ENCODE assay signal across 8 mouse cellular contexts in genomic region chr1:75234606-75235005, GRCm38 (mm10). TPM values are rescaled to one million over a fixed set of nuclear protein-coding genes. Genes with fewer than 3 reads are reported as not detected.
A peak's percentile ranks its signal among the peaks of the same experiment; 100 is the strongest.
DNase-seq lines count a peak whose midpoint lies in the region; ATAC-seq and TF ChIP-seq lines count a peak whose summit lies in the region.

No protein-coding gene starts in this region.

- peak; percentile 40; the same call in 1 of the 2 replicates for ATAC-seq in intestine, embryonic 15.5 days
- ATAC-seq in intestine, embryonic 16.5 days = no peak; the same call in 1 of the 2 replicates
- peak; percentile 54 for ATAC-seq in midbrain, embryonic 11.5 days (ENCODE audit: low FRiP score)

- H3K36me3 ChIP-seq in intestine, embryonic 15.5 days = no peaks in the 10 kb centered on the region
- no peaks in the 10 kb centered on the region for H3K36me3 ChIP-seq in intestine, embryonic 16.5 days (ENCODE audit: control insufficient read depth, insufficient read depth, low read length)
- H3K36me3 ChIP-seq in erythroblast, embryonic 14.5 days (ENCODE audit: control insufficient read depth) = peaks cover 25% of the 10 kb centered on the region
- no peaks in the 10 kb centered on the region for H3K36me3 ChIP-seq in limb, embryonic 10.5 days
- no peaks in the 10 kb centered on the region for H3K36me3 ChIP-seq in midbrain, embryonic 11.5 days (ENCODE audit: control insufficient read depth, insufficient read depth, low read length)

- H3K9me3 ChIP-seq in intestine, embryonic 15.5 days = no peaks in the 10 kb centered on the region
- no peaks in the 10 kb centered on the region for H3K9me3 ChIP-seq in intestine, embryonic 16.5 days (ENCODE audit: control insufficient read depth, low read length)
- H3K9me3 ChIP-seq in erythroblast, embryonic 14.5 days (ENCODE audit: control insufficient read depth, low read length) = no peaks in the 10 kb centered on the region
- H3K9me3 ChIP-seq in limb, embryonic 10.5 days (replicated peaks) = no peaks in the 10 kb centered on the region
- no peaks in the 10 kb centered on the region for H3K9me3 ChIP-seq in midbrain, embryonic 11.5 days (ENCODE audit: control insufficient read depth, low read length)

- no peak overlapping the region for H3K9ac ChIP-seq in intestine, embryonic 15.5 days
- H3K9ac ChIP-seq in intestine, embryonic 16.5 days (ENCODE audit: low read depth, low read length) = no peak overlapping the region
- H3K9ac ChIP-seq in midbrain, embryonic 11.5 days (ENCODE audit: low read length) = no peak overlapping the region

- H3K4me1 ChIP-seq in intestine, embryonic 15.5 days (replicated peaks) = peaks cover 9% of the 10 kb centered on the region; the same call in 1 of the 2 replicates
- H3K4me1 ChIP-seq in intestine, embryonic 16.5 days (ENCODE audit: control insufficient read depth, insufficient read depth, low read length) = peaks cover 7% of the 10 kb centered on the region
- peaks cover 1% of the 10 kb centered on the region for H3K4me1 ChIP-seq in bone marrow, adult 2 months (ENCODE audit: control insufficient read depth, insufficient read depth, low read length)
- H3K4me1 ChIP-seq in erythroblast, embryonic 14.5 days (ENCODE audit: control insufficient read depth) = peaks cover 89% of the 10 kb centered on the region
- H3K4me1 ChIP-seq in limb, embryonic 10.5 days = peaks cover 26% of the 10 kb centered on the region
- H3K4me1 ChIP-seq in midbrain, embryonic 11.5 days (ENCODE audit: control insufficient read depth, insufficient read depth, low read length) = peaks cover 9% of the 10 kb centered on the region

- DNase-seq in heart, postnatal 4 days = peak; percentile 76
- peak; percentile 48 for DNase-seq in limb, embryonic 10.5 days (ENCODE audit: low spot score)
- peak; percentile 90 for DNase-seq in midbrain, embryonic 11.5 days (ENCODE audit: low spot score, missing footprints)
- peak; percentile 70 to 84 for DNase-seq in spleen, postnatal 10 days (ENCODE audit: low spot score in 2 of 2)

- TF ChIP-seq CTCF in bone marrow, adult 2 months (IDR thresholded peaks at IDR 0.05; ENCODE audit: control insufficient read depth, insufficient read depth, low read length) = peak; percentile 84

- H3K27me3 ChIP-seq in intestine, embryonic 15.5 days (replicated peaks) = no peaks in the 10 kb centered on the region
- no peaks in the 10 kb centered on the region; the same call in 1 of the 2 replicates for H3K27me3 ChIP-seq in intestine, embryonic 16.5 days (replicated peaks; ENCODE audit: control insufficient read depth, insufficient read depth, low read length)
- H3K27me3 ChIP-seq in erythroblast, embryonic 14.5 days (ENCODE audit: control insufficient read depth) = no peaks in the 10 kb centered on the region
- H3K27me3 ChIP-seq in limb, embryonic 10.5 days (ENCODE audit: low read depth, poor library complexity, severe bottlenecking) = no peaks in the 10 kb centered on the region
- no peaks in the 10 kb centered on the region; the same call in 1 of the 2 replicates for H3K27me3 ChIP-seq in midbrain, embryonic 11.5 days (ENCODE audit: control insufficient read depth, insufficient read depth, low read length)

- no peak overlapping the region for H3K4me3 ChIP-seq in intestine, embryonic 15.5 days (replicated peaks)
- H3K4me3 ChIP-seq in intestine, embryonic 16.5 days (ENCODE audit: low read length) = no peak overlapping the region
- H3K4me3 ChIP-seq in bone marrow, adult 2 months (replicated peaks; ENCODE audit: control insufficient read depth, low read depth, low read length) = no peak overlapping the region
- peak overlapping the region; percentile 69 for H3K4me3 ChIP-seq in erythroblast, embryonic 14.5 days (replicated peaks)
- H3K4me3 ChIP-seq in limb, embryonic 10.5 days = no peak overlapping the region
- no peak overlapping the region for H3K4me3 ChIP-seq in midbrain, embryonic 11.5 days (ENCODE audit: low read depth, low read length)

- H3K4me2 ChIP-seq in intestine, embryonic 15.5 days (replicated peaks) = no peak overlapping the region
- no peak overlapping the region for H3K4me2 ChIP-seq in intestine, embryonic 16.5 days (ENCODE audit: low read depth, low read length)
- no peak overlapping the region for H3K4me2 ChIP-seq in midbrain, embryonic 11.5 days

- TF ChIP-seq POLR2A in bone marrow, adult 2 months (IDR thresholded peaks at IDR 0.05; ENCODE audit: borderline replicate concordance, control insufficient read depth, low read depth, low read length) = no peak

- no peak overlapping the region for H3K27ac ChIP-seq in intestine, embryonic 15.5 days
- no peak overlapping the region for H3K27ac ChIP-seq in intestine, embryonic 16.5 days (ENCODE audit: low read length)
- no peak overlapping the region for H3K27ac ChIP-seq in bone marrow, adult 2 months (ENCODE audit: control insufficient read depth, insufficient read depth, low read depth, low read length, poor library complexity)
- H3K27ac ChIP-seq in limb, embryonic 10.5 days = no peak overlapping the region
- H3K27ac ChIP-seq in midbrain, embryonic 11.5 days (ENCODE audit: low read depth, low read length) = no peak overlapping the region

- 1% methylated on average over 8 of the region's 8 CpGs for WGBS in intestine, embryonic 15.5 days
- WGBS in intestine, embryonic 16.5 days = 3% methylated on average over 8 of the region's 8 CpGs
- under 1% methylated on average over 8 of the region's 8 CpGs for WGBS in bone marrow, adult 2 months
- 5% methylated on average over 8 of the region's 8 CpGs for WGBS in limb, embryonic 10.5 days
- 4% methylated on average over 8 of the region's 8 CpGs for WGBS in midbrain, embryonic 11.5 days

RNA-seq across cellular contexts. Expression of gene Dnajb2, which starts 1.6 kb away (rescaled TPM):
- polyA plus RNA-seq in intestine, embryonic 15.5 days (2015; fragmentation: Nextera tagmentation; extraction: Ambion mirVana) = 25.5 and 26.2 TPM in 2 replicates
- polyA plus RNA-seq in intestine, embryonic 16.5 days (2015; fragmentation: Nextera tagmentation; extraction: Ambion mirVana) = 20.9 and 24.3 TPM in 2 replicates
- 85.8 and 119 TPM in 2 replicates for polyA plus RNA-seq in bone marrow, adult 2 months (2011; ENCODE audit: insufficient read depth, insufficient read length, low replicate concordance, missing spikeins)
- 24.2 and 27.6 TPM in 2 replicates for polyA plus RNA-seq in erythroblast, embryonic 14.5 days (2012)
- 10 to 100 TPM; 46.4 to 49.2 TPM for total RNA-seq in heart, postnatal 4 days (2021)
- polyA plus RNA-seq in limb, embryonic 10.5 days (2016; fragmentation: Nextera tagmentation; extraction: Ambion mirVana) = 23.8 and 29.9 TPM in 2 replicates
- 15.9 and 18.1 TPM in 2 replicates for polyA plus RNA-seq in midbrain, embryonic 11.5 days (2014; fragmentation: Nextera tagmentation; extraction: Ambion mirVana)

RNA-seq across cellular contexts. Expression of gene A630095N17Rik, which starts 2.7 kb away (rescaled TPM):
- not detected in 2 replicates for polyA plus RNA-seq in intestine, embryonic 15.5 days (2015; fragmentation: Nextera tagmentation; extraction: Ambion mirVana)
- not detected in 2 replicates for polyA plus RNA-seq in intestine, embryonic 16.5 days (2015; fragmentation: Nextera tagmentation; extraction: Ambion mirVana)
- not detected in 2 replicates for polyA plus RNA-seq in bone marrow, adult 2 months (2011; ENCODE audit: insufficient read depth, insufficient read length, low replicate concordance, missing spikeins)
- polyA plus RNA-seq in erythroblast, embryonic 14.5 days (2012) = not detected in 2 replicates
- total RNA-seq in heart, postnatal 4 days (2021) = not detected
- polyA plus RNA-seq in limb, embryonic 10.5 days (2016; fragmentation: Nextera tagmentation; extraction: Ambion mirVana) = not detected in 2 replicates
- not detected in 2 replicates for polyA plus RNA-seq in midbrain, embryonic 11.5 days (2014; fragmentation: Nextera tagmentation; extraction: Ambion mirVana)

RNA-seq across cellular contexts. Expression of gene Tuba4a, which starts 14.9 kb away (rescaled TPM):
- 122 and 131 TPM in 2 replicates for polyA plus RNA-seq in intestine, embryonic 15.5 days (2015; fragmentation: Nextera tagmentation; extraction: Ambion mirVana)
- 137 and 151 TPM in 2 replicates for polyA plus RNA-seq in intestine, embryonic 16.5 days (2015; fragmentation: Nextera tagmentation; extraction: Ambion mirVana)
- 422 and 591 TPM in 2 replicates for polyA plus RNA-seq in bone marrow, adult 2 months (2011; ENCODE audit: insufficient read depth, insufficient read length, low replicate concordance, missing spikeins)
- 5.9 and 9.5 TPM in 2 replicates for polyA plus RNA-seq in erythroblast, embryonic 14.5 days (2012)
- 100 to 1,000 TPM; 371 to 462 TPM for total RNA-seq in heart, postnatal 4 days (2021)
- 10.0 and 10.7 TPM in 2 replicates for polyA plus RNA-seq in limb, embryonic 10.5 days (2016; fragmentation: Nextera tagmentation; extraction: Ambion mirVana)
- 7.9 and 9.6 TPM in 2 replicates for polyA plus RNA-seq in midbrain, embryonic 11.5 days (2014; fragmentation: Nextera tagmentation; extraction: Ambion mirVana)

RNA-seq across cellular contexts. Expression of gene Stk16, which starts 24.0 kb away (rescaled TPM):
- 110 and 122 TPM in 2 replicates for polyA plus RNA-seq in intestine, embryonic 15.5 days (2015; fragmentation: Nextera tagmentation; extraction: Ambion mirVana)
- polyA plus RNA-seq in intestine, embryonic 16.5 days (2015; fragmentation: Nextera tagmentation; extraction: Ambion mirVana) = 108 and 120 TPM in 2 replicates
- 74.2 and 168 TPM in 2 replicates for polyA plus RNA-seq in bone marrow, adult 2 months (2011; ENCODE audit: insufficient read depth, insufficient read length, low replicate concordance, missing spikeins)
- polyA plus RNA-seq in erythroblast, embryonic 14.5 days (2012) = 13.2 and 18.8 TPM in 2 replicates
- 10 to 100 TPM; 65.6 to 67.0 TPM for total RNA-seq in heart, postnatal 4 days (2021)
- polyA plus RNA-seq in limb, embryonic 10.5 days (2016; fragmentation: Nextera tagmentation; extraction: Ambion mirVana) = 146 and 149 TPM in 2 replicates
- polyA plus RNA-seq in midbrain, embryonic 11.5 days (2014; fragmentation: Nextera tagmentation; extraction: Ambion mirVana) = 110 and 116 TPM in 2 replicates

RNA-seq across cellular contexts. Expression of gene Glb1l, which starts 24.0 kb away (rescaled TPM):
- 11.9 and 12.2 TPM in 2 replicates for polyA plus RNA-seq in intestine, embryonic 15.5 days (2015; fragmentation: Nextera tagmentation; extraction: Ambion mirVana)
- 9.2 and 10.1 TPM in 2 replicates for polyA plus RNA-seq in intestine, embryonic 16.5 days (2015; fragmentation: Nextera tagmentation; extraction: Ambion mirVana)
- 23.0 and 43.6 TPM in 2 replicates for polyA plus RNA-seq in bone marrow, adult 2 months (2011; ENCODE audit: insufficient read depth, insufficient read length, low replicate concordance, missing spikeins)
- polyA plus RNA-seq in erythroblast, embryonic 14.5 days (2012) = 0.02 and 0.62 TPM in 2 replicates
- total RNA-seq in heart, postnatal 4 days (2021) = 10 to 100 TPM; 10.7 to 12.7 TPM
- polyA plus RNA-seq in limb, embryonic 10.5 days (2016; fragmentation: Nextera tagmentation; extraction: Ambion mirVana) = 10.3 and 12.8 TPM in 2 replicates
- polyA plus RNA-seq in midbrain, embryonic 11.5 days (2014; fragmentation: Nextera tagmentation; extraction: Ambion mirVana) = 18.3 and 19.4 TPM in 2 replicates

Comparison
In these comparisons a context has a peak if more than half of its experiments do, and no peak if none do; other contexts are left out.
1. RNA of gene Tuba4a, which starts 14.9 kb away (polyA plus RNA-seq): 422 to 591 TPM in bone marrow, adult 2 months, 137 to 151 TPM in intestine, embryonic 16.5 days and 122 to 131 TPM in intestine, embryonic 15.5 days; 10.0 to 10.7 TPM in limb, embryonic 10.5 days, 7.9 to 9.6 TPM in midbrain, embryonic 11.5 days and 5.9 to 9.5 TPM in erythroblast, embryonic 14.5 days; every median in the first group is over 10 times any median in the second.
2. Peak in every context shown above with its lines, with median percentiles within 50 percentile points of each other: DNase-seq.